Mouse (Mus musculus) liver, embryonic 14.5 days (tissue): ENCODE results near the gene Ppp2ca.

Experiments
- CTCF ChIP-seq: IDR thresholded peaks from 2 replicates; pipeline ENCODE4 v1.5.1; 2016; ENCODE audit warnings: antibody characterized with exemption, low read depth, control low read depth
- EP300 ChIP-seq: IDR thresholded peaks from 2 replicates; pipeline ENCODE4 v1.6.1; 2016; ENCODE audit warnings: antibody characterized with exemption, low read depth

DNA sequence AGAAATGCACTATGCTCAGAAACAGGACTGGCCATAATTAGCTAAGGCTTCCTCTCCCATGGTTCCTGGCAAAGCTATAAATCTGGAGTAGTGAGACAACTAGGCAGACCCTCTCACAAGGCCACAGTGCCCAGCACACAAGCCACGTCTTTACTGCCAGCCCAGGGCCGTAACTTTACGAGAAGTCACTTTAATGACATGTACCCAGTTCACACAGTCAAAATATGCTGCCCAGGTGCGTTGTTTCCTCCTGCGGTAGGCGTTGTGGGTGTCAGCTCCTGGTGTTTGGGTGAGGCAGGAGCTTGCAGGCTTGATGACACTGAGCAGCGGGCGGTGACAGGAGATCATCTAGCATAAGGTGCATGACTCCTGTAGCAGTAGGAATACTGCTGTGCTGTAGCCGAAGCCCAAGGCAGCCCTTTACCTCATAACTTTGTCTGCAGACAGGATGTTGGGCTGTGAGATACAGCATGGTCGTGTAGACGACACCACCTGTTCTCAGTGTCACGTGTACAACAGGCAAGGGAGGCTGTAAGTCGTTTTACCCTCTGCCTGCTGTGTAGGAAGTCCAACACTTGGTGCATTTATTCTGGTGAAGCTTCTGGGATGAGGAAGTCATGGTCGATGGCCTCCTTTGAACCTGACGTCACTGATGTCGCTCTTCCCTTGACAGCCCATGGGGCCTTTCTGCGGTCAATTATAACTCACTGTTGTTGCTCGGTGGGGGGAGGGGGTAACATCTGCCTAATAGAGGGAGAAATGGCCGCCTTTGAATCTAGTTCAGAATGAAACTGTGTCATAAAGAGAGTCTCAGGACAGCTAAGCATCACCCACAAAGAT is 22.5 kb upstream of the Ppp2ca start:
- TF ChIP-seq CTCF: no peak
- TF ChIP-seq EP300: no peak
